ENCODE assay signal across 25 mouse cellular contexts in genomic region chr6:28645231-28645630, GRCm38 (mm10).
"Had no signal": no experiment of that assay in that cellular context is flagged by ENCODE, and none has a peak within 500 bp of the region (broad histone marks: within the 10 kb centered on the region; RNA-seq: fewer than 3 reads in every experiment).

No protein-coding gene starts in this region.

- H3K27me3 ChIP-seq: embryonic facial prominence, embryonic 12.5 days; embryonic facial prominence, embryonic 13.5 days; embryonic facial prominence, embryonic 15.5 days; forebrain, embryonic 12.5 days; forebrain, embryonic 13.5 days; forebrain, embryonic 15.5 days had no signal

- H3K9me3 ChIP-seq: embryonic facial prominence, embryonic 10.5 days; embryonic facial prominence, embryonic 12.5 days; embryonic facial prominence, embryonic 13.5 days; embryonic facial prominence, embryonic 15.5 days; forebrain, embryonic 10.5 days; forebrain, embryonic 12.5 days; forebrain, embryonic 13.5 days; forebrain, embryonic 15.5 days; heart, embryonic 10.5 days had no signal

- H3K27ac ChIP-seq: embryonic facial prominence, embryonic 10.5 days; embryonic facial prominence, embryonic 12.5 days; embryonic facial prominence, embryonic 13.5 days; embryonic facial prominence, embryonic 15.5 days; forebrain, embryonic 10.5 days; forebrain, embryonic 12.5 days; forebrain, embryonic 13.5 days; forebrain, embryonic 15.5 days; gastrocnemius, adult 2 months; heart, adult 2 months; heart, embryonic 10.5 days had no signal

- H3K9ac ChIP-seq: embryonic facial prominence, embryonic 12.5 days; embryonic facial prominence, embryonic 13.5 days; embryonic facial prominence, embryonic 15.5 days; forebrain, embryonic 12.5 days; forebrain, embryonic 13.5 days; forebrain, embryonic 15.5 days; forebrain, postnatal 0 days had no signal

- H3K4me3 ChIP-seq: embryonic facial prominence, embryonic 10.5 days; embryonic facial prominence, embryonic 12.5 days; embryonic facial prominence, embryonic 13.5 days; embryonic facial prominence, embryonic 15.5 days; erythroblast, embryonic 14.5 days; forebrain, embryonic 10.5 days; forebrain, embryonic 12.5 days; forebrain, embryonic 13.5 days; forebrain, embryonic 15.5 days; gastrocnemius, adult 2 months; heart, adult 2 months; heart, embryonic 10.5 days had no signal

- H3K36me3 ChIP-seq: embryonic facial prominence, embryonic 10.5 days; embryonic facial prominence, embryonic 12.5 days; embryonic facial prominence, embryonic 13.5 days; embryonic facial prominence, embryonic 15.5 days; forebrain, embryonic 10.5 days; forebrain, embryonic 12.5 days; forebrain, embryonic 15.5 days had no signal

- DNase-seq: cerebellum, adult 9-11 months; cerebellum, postnatal 10 days; cerebellum, postnatal 14 days; cerebellum, postnatal 25 days; cerebellum, postnatal 36 days; embryo, embryonic 11 days; forebrain, postnatal 0 days; gastrocnemius, adult 2 months; gastrocnemius, postnatal 10 days; gastrocnemius, postnatal 14 days; gastrocnemius, postnatal 25 days; gastrocnemius, postnatal 36 days; heart, adult 11 months; heart, adult 18-20 months; heart, adult 2 months had no signal

- H3K4me1 ChIP-seq: embryonic facial prominence, embryonic 10.5 days; forebrain, embryonic 12.5 days; heart, embryonic 10.5 days had no signal
